Mouse (Mus musculus): Measurements from ENCODE around the gene Slc29a2. TPM values are rescaled to one million over a fixed set of nuclear protein-coding genes. Genes with fewer than 3 reads are reported as not detected.

Gene Slc29a2
- polyA plus RNA-seq, 1 experiment from 2014 or later: 4.9 TPM

GRCm38 (mm10) chr19:5071545-5072369, 48.1 kb downstream of the Slc29a2 start:
- Histone ChIP-seq H3K9me3 (replicated peaks; ENCODE audit: low read length) (no peaks in the 10 kb centered on the region), H3K9ac (ENCODE audit: low read depth, low read length) (peak overlapping the region; percentile 32; the same call in 1 of the 2 replicates), H3K4me1 (replicated peaks; ENCODE audit: insufficient read depth, low read length) (peaks cover 24% of the 10 kb centered on the region), H3K36me3 (ENCODE audit: insufficient read depth, low read length) (no peaks in the 10 kb centered on the region), H3K27me3 (ENCODE audit: insufficient read depth, low read length) (no peaks in the 10 kb centered on the region), H3K4me2 (ENCODE audit: low read length) (peak overlapping the region; percentile 86), H3K4me3 (replicated peaks; ENCODE audit: low read depth, low read length) (peak overlapping the region; percentile 49), H3K27ac (peak overlapping the region; percentile 76; the same call in 1 of the 2 replicates)
- DNase-seq (ENCODE audit: low spot score): peak; percentile 94
- TF ChIP-seq CTCF (IDR thresholded peaks at IDR 0.05; ENCODE audit: low read depth): no peak
- ATAC-seq (replicated peaks; ENCODE audit: low FRiP score, low read depth): peak; percentile 72
- WGBS: 1% methylated on average over 39 of the region's 40 CpGs

DNA sequence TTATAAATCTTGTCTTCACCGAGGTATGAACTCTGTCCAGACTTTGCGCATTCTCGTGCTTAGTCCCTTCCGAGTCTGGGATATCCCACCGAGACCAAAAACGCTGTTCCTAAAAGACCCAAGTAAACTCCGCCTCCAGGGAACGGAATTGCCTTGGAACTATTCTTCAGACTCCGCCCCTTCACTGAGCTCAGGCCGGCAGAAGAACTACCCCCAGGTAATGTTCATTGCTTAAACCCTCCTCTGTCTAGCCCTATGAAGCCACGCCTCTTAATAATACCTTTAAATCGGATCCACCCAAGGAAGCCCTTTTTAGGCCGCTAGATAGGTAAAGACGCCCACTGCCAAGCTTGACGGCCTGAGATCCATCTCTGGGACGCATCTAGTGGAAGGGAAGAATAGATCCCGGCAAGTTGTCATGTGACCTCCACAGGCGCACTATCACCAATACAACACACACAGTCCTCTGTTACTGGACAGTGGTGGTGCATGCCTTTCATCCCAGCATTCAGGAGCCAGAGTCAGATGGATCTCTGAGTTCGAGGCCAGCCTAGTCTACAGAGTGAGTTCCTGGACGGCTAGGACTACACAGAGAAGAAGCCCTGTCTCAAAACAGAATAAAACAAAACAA, 48.8 kb downstream of the Slc29a2 start:
- Histone ChIP-seq H3K27me3 (ENCODE audit: insufficient read depth, low read length) (no peaks in the 10 kb centered on the region), H3K36me3 (ENCODE audit: insufficient read depth, low read length) (no peaks in the 10 kb centered on the region), H3K9ac (ENCODE audit: low read depth, low read length) (0 out of 2 replicates have a peak overlapping the region, but pooled peaks have one; percentile 32), H3K9me3 (replicated peaks; ENCODE audit: low read length) (no peaks in the 10 kb centered on the region), H3K4me1 (replicated peaks; ENCODE audit: insufficient read depth, low read length) (peaks cover 17% of the 10 kb centered on the region), H3K4me2 (ENCODE audit: low read length) (peak overlapping the region; percentile 86), H3K27ac (peak overlapping the region; percentile 76; the same call in 1 of the 2 replicates), H3K4me3 (replicated peaks; ENCODE audit: low read depth, low read length) (peak overlapping the region; percentile 49)
- DNase-seq (ENCODE audit: low spot score) (peak; percentile 80), ATAC-seq (replicated peaks; ENCODE audit: low FRiP score, low read depth) (peak; percentile 5; the same call in 1 of the 2 replicates)
- TF ChIP-seq CTCF (IDR thresholded peaks at IDR 0.05; ENCODE audit: low read depth): no peak
- WGBS: 2% methylated on average over 20 of the region's 20 CpGs

GRCm38 (mm10) chr19:5073028-5073427, 49.4 kb downstream of the Slc29a2 start:
- H3K27me3 ChIP-seq (ENCODE audit: insufficient read depth, low read length): no peaks in the 10 kb centered on the region
- H3K4me1 ChIP-seq (replicated peaks; ENCODE audit: insufficient read depth, low read length): peaks cover 12% of the 10 kb centered on the region
- H3K9ac ChIP-seq (ENCODE audit: low read depth, low read length): no peak overlapping the region
- no peaks in the 10 kb centered on the region for H3K36me3 ChIP-seq (ENCODE audit: insufficient read depth, low read length)
- no peaks in the 10 kb centered on the region for H3K9me3 ChIP-seq (replicated peaks; ENCODE audit: low read length)
- no peak overlapping the region for H3K27ac ChIP-seq
- peak overlapping the region; percentile 49; the same call in 1 of the 2 replicates for H3K4me3 ChIP-seq (replicated peaks; ENCODE audit: low read depth, low read length)
- ATAC-seq (replicated peaks; ENCODE audit: low FRiP score, low read depth) (peak; percentile 30; the same call in 1 of the 2 replicates), DNase-seq (ENCODE audit: low spot score) (peak; percentile 85)
- H3K4me2 ChIP-seq (ENCODE audit: low read length): peak overlapping the region; percentile 86
- TF ChIP-seq CTCF (IDR thresholded peaks at IDR 0.05; ENCODE audit: low read depth): peak; percentile 72
- WGBS: 1% methylated on average over 15 of the region's 15 CpGs

DNA sequence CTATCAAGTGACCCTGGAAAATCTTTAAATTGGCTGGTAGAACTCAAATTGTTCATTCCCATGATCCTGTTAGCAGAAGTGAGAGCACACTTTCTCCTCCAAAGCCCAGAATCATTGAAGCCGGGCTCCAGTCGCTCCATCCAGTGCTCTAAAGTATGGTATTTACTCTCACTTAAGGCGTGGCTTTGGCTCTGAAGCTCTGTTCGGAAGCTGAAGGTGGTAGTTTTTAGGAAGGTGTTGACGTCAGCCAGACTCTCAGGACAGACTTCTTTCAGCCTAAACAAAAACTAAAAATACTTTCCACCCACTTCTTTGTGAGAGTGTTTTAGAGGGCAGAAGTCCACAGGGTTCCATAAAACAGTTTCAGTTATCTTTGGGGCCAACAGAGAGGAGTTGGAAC, 49.9 kb downstream of the Slc29a2 start:
- no peaks in the 10 kb centered on the region for H3K36me3 ChIP-seq (ENCODE audit: insufficient read depth, low read length)
- no peak overlapping the region for H3K4me2 ChIP-seq (ENCODE audit: low read length)
- no peak overlapping the region for H3K9ac ChIP-seq (ENCODE audit: low read depth, low read length)
- H3K4me1 ChIP-seq (replicated peaks; ENCODE audit: insufficient read depth, low read length): peaks cover 7% of the 10 kb centered on the region
- H3K27me3 ChIP-seq (ENCODE audit: insufficient read depth, low read length): no peaks in the 10 kb centered on the region
- TF ChIP-seq CTCF (IDR thresholded peaks at IDR 0.05; ENCODE audit: low read depth): no peak
- WGBS: 34% methylated on average over 5 of the region's 5 CpGs
- ATAC-seq (replicated peaks; ENCODE audit: low FRiP score, low read depth): no peak
- H3K4me3 ChIP-seq (replicated peaks; ENCODE audit: low read depth, low read length): no peak overlapping the region
- H3K27ac ChIP-seq: no peak overlapping the region
- DNase-seq (ENCODE audit: low spot score): no peak
- H3K9me3 ChIP-seq (replicated peaks; ENCODE audit: low read length): no peaks in the 10 kb centered on the region

DNA sequence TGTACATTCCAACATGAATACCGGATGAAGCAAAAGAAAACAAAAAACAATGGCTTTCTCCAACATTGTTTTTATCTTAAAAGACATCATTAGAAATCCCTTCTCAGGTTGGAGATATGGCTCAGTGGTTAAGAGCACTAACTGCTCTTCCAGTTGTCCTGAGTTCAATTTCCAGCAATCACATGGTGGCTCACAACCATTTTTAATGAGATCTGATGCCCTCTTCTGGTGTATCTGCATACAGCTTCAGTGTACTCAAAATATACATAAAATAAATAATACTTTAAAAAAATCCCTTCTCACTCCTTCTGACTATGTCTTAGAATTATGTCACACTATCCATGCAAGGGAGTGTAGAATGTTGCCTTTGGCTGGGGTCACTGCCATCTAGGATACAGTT, 55.6 kb downstream of the Slc29a2 start:
- no peak for ATAC-seq (replicated peaks; ENCODE audit: low FRiP score, low read depth)
- no peak for DNase-seq (ENCODE audit: low spot score)
- Histone ChIP-seq H3K9ac (ENCODE audit: low read depth, low read length) (no peak overlapping the region), H3K4me1 (replicated peaks; ENCODE audit: insufficient read depth, low read length) (no peaks in the 10 kb centered on the region), H3K4me2 (ENCODE audit: low read length) (no peak overlapping the region), H3K36me3 (ENCODE audit: insufficient read depth, low read length) (no peaks in the 10 kb centered on the region), H3K9me3 (replicated peaks; ENCODE audit: low read length) (no peaks in the 10 kb centered on the region), H3K4me3 (replicated peaks; ENCODE audit: low read depth, low read length) (no peak overlapping the region), H3K27ac (no peak overlapping the region), H3K27me3 (ENCODE audit: insufficient read depth, low read length) (peaks cover 16% of the 10 kb centered on the region; the same call in 1 of the 2 replicates)
- peak; percentile 31 for TF ChIP-seq CTCF (IDR thresholded peaks at IDR 0.05; ENCODE audit: low read depth)
- WGBS: 82% methylated on average over 1 of the region's 1 CpGs

Other genes with a start within 250 kb of the Slc29a2 start
- gene Rbm4, start 230.0 kb upstream of the Slc29a2 start, polyA plus RNA-seq (2015; fragmentation: Nextera tagmentation; extraction: Ambion mirVana): 39.2 and 40.8 TPM in 2 replicates
- 24.4 and 27.3 TPM in 2 replicates for gene Gm21992, start 212.2 kb upstream of the Slc29a2 start, polyA plus RNA-seq (2015; fragmentation: Nextera tagmentation; extraction: Ambion mirVana)
- 43.8 and 48.8 TPM in 2 replicates for gene Rbm14, start 212.2 kb upstream of the Slc29a2 start, polyA plus RNA-seq (2015; fragmentation: Nextera tagmentation; extraction: Ambion mirVana)
- gene Ccs, start 184.5 kb upstream of the Slc29a2 start, polyA plus RNA-seq (2015; fragmentation: Nextera tagmentation; extraction: Ambion mirVana): 72.9 and 82.1 TPM in 2 replicates
- gene Ccdc87, start 184.5 kb upstream of the Slc29a2 start, polyA plus RNA-seq (2015; fragmentation: Nextera tagmentation; extraction: Ambion mirVana): 0.04 TPM in 1 of 2 replicates, not detected in the other
- gene Ctsf, start 168.7 kb upstream of the Slc29a2 start, polyA plus RNA-seq (2015; fragmentation: Nextera tagmentation; extraction: Ambion mirVana): 79.8 and 80.6 TPM in 2 replicates
- gene Actn3, start 146.0 kb upstream of the Slc29a2 start, polyA plus RNA-seq (2015; fragmentation: Nextera tagmentation; extraction: Ambion mirVana): 4.0 and 4.1 TPM in 2 replicates
- gene Zdhhc24, start 145.2 kb upstream of the Slc29a2 start, polyA plus RNA-seq (2015; fragmentation: Nextera tagmentation; extraction: Ambion mirVana): 8.7 and 9.5 TPM in 2 replicates
- 4.9 and 5.0 TPM in 2 replicates for gene Bbs1, start 117.2 kb upstream of the Slc29a2 start, polyA plus RNA-seq (2015; fragmentation: Nextera tagmentation; extraction: Ambion mirVana)
- gene Dpp3, start 95.6 kb upstream of the Slc29a2 start, polyA plus RNA-seq (2015; fragmentation: Nextera tagmentation; extraction: Ambion mirVana): 61.7 and 69.2 TPM in 2 replicates
- 1.5 and 1.9 TPM in 2 replicates for gene Peli3, start 80.7 kb upstream of the Slc29a2 start, polyA plus RNA-seq (2015; fragmentation: Nextera tagmentation; extraction: Ambion mirVana)
- 132 and 137 TPM in 2 replicates for gene Mrpl11, start 61.7 kb upstream of the Slc29a2 start, polyA plus RNA-seq (2015; fragmentation: Nextera tagmentation; extraction: Ambion mirVana)
- gene Npas4, start 33.5 kb upstream of the Slc29a2 start, polyA plus RNA-seq (2015; fragmentation: Nextera tagmentation; extraction: Ambion mirVana): not detected in 2 replicates
- gene B4gat1, start 15.0 kb downstream of the Slc29a2 start, polyA plus RNA-seq (2015; fragmentation: Nextera tagmentation; extraction: Ambion mirVana): 57.1 and 64.2 TPM in 2 replicates
- 1.1 and 1.3 TPM in 2 replicates for gene AC124502.3, start 15.0 kb downstream of the Slc29a2 start, polyA plus RNA-seq (2015; fragmentation: Nextera tagmentation; extraction: Ambion mirVana)
- 40.2 and 44.0 TPM in 2 replicates for gene Brms1, start 17.5 kb downstream of the Slc29a2 start, polyA plus RNA-seq (2015; fragmentation: Nextera tagmentation; extraction: Ambion mirVana)
- gene Rin1, start 26.6 kb downstream of the Slc29a2 start, polyA plus RNA-seq (2015; fragmentation: Nextera tagmentation; extraction: Ambion mirVana): 2.8 and 3.2 TPM in 2 replicates
- gene Cd248, start 44.2 kb downstream of the Slc29a2 start, polyA plus RNA-seq (2015; fragmentation: Nextera tagmentation; extraction: Ambion mirVana): 35.0 and 40.6 TPM in 2 replicates
- 1.4 and 2.1 TPM in 2 replicates for gene Tmem151a, start 61.7 kb downstream of the Slc29a2 start, polyA plus RNA-seq (2015; fragmentation: Nextera tagmentation; extraction: Ambion mirVana)
- 129 and 132 TPM in 2 replicates for gene Yif1a, start 64.7 kb downstream of the Slc29a2 start, polyA plus RNA-seq (2015; fragmentation: Nextera tagmentation; extraction: Ambion mirVana)
- gene Cnih2, start 74.7 kb downstream of the Slc29a2 start, polyA plus RNA-seq (2015; fragmentation: Nextera tagmentation; extraction: Ambion mirVana): 4.2 and 4.7 TPM in 2 replicates
- gene Rab1b, start 83.2 kb downstream of the Slc29a2 start, polyA plus RNA-seq (2015; fragmentation: Nextera tagmentation; extraction: Ambion mirVana): 270 and 284 TPM in 2 replicates
- 18.1 and 20.2 TPM in 2 replicates for gene Klc2, start 94.7 kb downstream of the Slc29a2 start, polyA plus RNA-seq (2015; fragmentation: Nextera tagmentation; extraction: Ambion mirVana)
- 14.2 and 14.8 TPM in 2 replicates for gene Pacs1, start 249.3 kb downstream of the Slc29a2 start, polyA plus RNA-seq (2015; fragmentation: Nextera tagmentation; extraction: Ambion mirVana)